Mouse (Mus musculus): Measurements from ENCODE around the gene Fam192a. TPM values are rescaled to one million over a fixed set of nuclear protein-coding genes. Genes with fewer than 3 reads are reported as not detected.

The Fam192a gene
- 21.2 and 24.3 TPM in 2 replicates for polyA plus RNA-seq (2012; rRNA removed)

DNA sequence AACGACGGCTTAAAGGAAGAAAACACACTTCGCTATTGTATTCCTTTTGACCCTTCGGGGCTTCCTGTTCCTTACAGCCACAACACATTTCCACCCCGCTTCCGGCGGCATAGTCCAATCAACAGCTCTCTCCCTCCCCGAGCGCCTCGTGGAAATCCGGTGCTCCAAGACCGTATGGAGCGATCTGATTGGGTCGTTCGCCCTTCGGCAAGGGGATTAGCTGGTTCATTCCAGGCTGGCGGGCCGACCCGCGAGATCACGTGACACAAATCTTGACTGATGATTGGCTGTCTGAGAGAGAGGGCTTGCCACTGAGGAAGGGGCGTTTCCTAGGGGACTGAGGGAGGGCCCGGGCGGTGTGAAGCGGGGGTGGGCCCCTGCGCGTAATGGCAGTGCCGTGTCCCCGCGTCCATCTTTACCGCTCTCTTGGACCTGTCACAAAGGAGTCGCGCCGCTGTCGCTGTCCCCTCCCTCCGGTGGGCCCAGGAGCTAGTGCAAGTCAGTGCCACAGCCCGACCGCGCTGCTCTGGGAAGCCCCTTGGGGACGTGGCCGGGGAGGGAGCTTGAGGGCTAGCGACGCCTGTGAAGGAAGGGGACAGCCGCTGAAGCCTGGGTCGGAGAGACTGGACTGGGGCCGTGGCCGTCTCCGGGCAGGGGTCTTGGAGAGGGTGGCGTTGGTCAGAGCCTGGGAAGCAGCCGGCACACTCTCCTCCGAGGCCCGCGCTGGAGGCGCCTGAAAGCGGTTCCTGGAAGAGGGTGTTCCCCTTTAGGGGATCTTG lies at the start of gene Fam192a, which contains the start of gene Rspry1:
TSS of gene Fam192a (minus strand) at position 391 of the 779 bp plus-strand sequence.
TSS of gene Rspry1 (plus strand) at position 331 of the 779 bp plus-strand sequence.

DNA sequence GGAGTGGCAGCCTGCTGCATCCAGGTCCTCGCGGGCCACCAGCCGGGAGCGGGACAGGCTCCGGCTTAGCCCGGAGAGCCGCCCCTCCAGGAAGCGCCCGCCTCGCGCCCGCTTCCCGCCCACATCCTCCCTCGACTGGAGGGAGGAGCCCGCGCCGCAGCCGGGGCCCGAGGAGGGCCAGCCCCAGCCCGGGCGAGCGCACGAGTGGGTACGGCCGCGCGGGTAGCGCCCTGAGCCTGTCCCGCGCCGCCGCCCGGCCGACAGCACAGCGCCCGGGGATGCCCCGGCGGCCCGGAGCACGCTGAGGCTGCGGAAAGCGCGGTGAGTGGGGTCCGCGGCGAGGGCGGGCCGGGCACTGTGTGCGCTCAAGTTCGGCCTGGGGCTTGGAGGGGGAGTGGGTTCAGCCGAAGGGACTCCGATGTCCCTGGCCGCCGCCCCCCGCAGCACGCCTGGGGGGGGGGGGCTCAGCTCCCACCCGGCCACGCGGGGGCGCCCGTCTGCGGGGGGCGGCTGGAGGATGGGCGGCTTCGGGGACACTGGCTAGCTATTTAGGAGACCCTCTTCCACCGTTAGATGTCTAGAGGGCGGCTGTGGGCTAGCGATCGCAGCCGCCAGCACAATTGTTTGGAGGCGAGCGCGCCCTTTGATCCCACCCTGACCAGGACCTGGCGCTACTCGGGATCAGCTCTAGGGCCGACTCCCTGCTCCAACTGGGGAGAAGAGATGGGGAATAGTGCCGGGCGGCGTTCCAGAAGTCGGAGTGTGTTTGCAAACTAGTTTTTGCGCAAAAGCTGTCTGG lies 68.7 kb downstream of the Fam192a start, which contains the start of gene Cpne2:
TSS of gene Cpne2 (plus strand) at position 118 of the 799 bp plus-strand sequence.

Other genes with a start within 250 kb of the Fam192a start
- 337 and 422 TPM in 2 replicates for gene Herpud1, start 215.6 kb downstream of the Fam192a start, polyA plus RNA-seq (2012; rRNA removed)
- 1.9 and 2.1 TPM in 2 replicates for gene Nlrc5, start 167.6 kb downstream of the Fam192a start, polyA plus RNA-seq (2012; rRNA removed)
- gene Cpne2, start 69.0 kb downstream of the Fam192a start, polyA plus RNA-seq (2012; rRNA removed), result 83.8 and 97.5 TPM in 2 replicates
- gene Rspry1, start 60 bp downstream of the Fam192a start, polyA plus RNA-seq (2012; rRNA removed), result 5.7 and 7.2 TPM in 2 replicates
- 84.3 and 113 TPM in 2 replicates for gene Arl2bp, start 64.6 kb upstream of the Fam192a start, polyA plus RNA-seq (2012; rRNA removed)
- 304 and 413 TPM in 2 replicates for gene Pllp, start 94.3 kb upstream of the Fam192a start, polyA plus RNA-seq (2012; rRNA removed)
- 1.7 and 2.2 TPM in 2 replicates for gene Ccl22, start 143.6 kb upstream of the Fam192a start, polyA plus RNA-seq (2012; rRNA removed)
- gene Cx3cl1, start 170.0 kb upstream of the Fam192a start, polyA plus RNA-seq (2012; rRNA removed), result 164 and 188 TPM in 2 replicates
- 0.88 TPM in 1 of 2 replicates, not detected in the other for gene Ccl17, start 208.5 kb upstream of the Fam192a start, polyA plus RNA-seq (2012; rRNA removed)
- gene Coq9, start 236.3 kb upstream of the Fam192a start, polyA plus RNA-seq (2012; rRNA removed), result 374 and 469 TPM in 2 replicates
- gene Ciapin1, start 236.4 kb upstream of the Fam192a start, polyA plus RNA-seq (2012; rRNA removed), result 47.1 and 48.1 TPM in 2 replicates

All from colon, adult 2 months (tissue).